Mouse (Mus musculus): ENCODE measurements around the gene Gm28047.

GRCm38 (mm10) chr15:102624291-102624969, 437 bp downstream of the Gm28047 start:
- no peak for TF ChIP-seq POLR2A (IDR thresholded peaks at IDR 0.05; ENCODE audit: insufficient read depth, low read depth, low read length)
- TF ChIP-seq CTCF (IDR thresholded peaks at IDR 0.05; ENCODE audit: insufficient read depth, low read depth, low read length) = no peak

Measured in olfactory bulb, adult 2 months (tissue).